Mouse (Mus musculus) E14TG2a.4 (cell line): ENCODE measurements around the gene Itga10.

ENCODE experiments used
- CTCF ChIP-seq: conservative IDR thresholded peaks from 2 replicates; pipeline ENCODE4 v1.5.1; 2014; ENCODE audit warnings: low read length
- POU5F1 ChIP-seq: IDR thresholded peaks from 2 replicates; pipeline ENCODE4 v1.6.1; 2014; ENCODE audit warnings: low read length, borderline replicate concordance

- TF ChIP-seq CTCF: no peak
- TF ChIP-seq POU5F1: no peak
These were observed 47.9 kb upstream of the Itga10 start for GRCm38 (mm10) chr3:96597435-96597891.
